Mouse (Mus musculus): ENCODE results near the gene Elmsan1. TPM values are rescaled to one million over a fixed set of nuclear protein-coding genes. Genes with fewer than 3 reads are reported as not detected.

The Elmsan1 gene
- total and polyA plus RNA-seq, 3 experiments = 2.2 to 14.3 (median 5.6) TPM

- TF ChIP-seq ZNF384 (IDR thresholded peaks at IDR 0.05; ENCODE audit: low read depth, low read length) (no peak), BHLHE40 (IDR thresholded peaks at IDR 0.05; ENCODE audit: low read depth, low read length) (peak; percentile 78)
- Histone ChIP-seq H3K36me3 (replicated peaks in 1 of 2; ENCODE audit: control insufficient read depth in 1 of 2, insufficient read depth in 1 of 2, low read length in 1 of 2) (peaks cover 18 to 45% of the 10 kb centered on the region in 2 experiments), H3K4me2 (ENCODE audit: insufficient read depth, low read depth, poor library complexity, severe bottlenecking) (0 out of 2 replicates have a peak overlapping the region, but pooled peaks have one; percentile 66), H3K27me3 (replicated peaks) (no peaks in the 10 kb centered on the region), H3K4me3 (replicated peaks in 1 of 3; ENCODE audit: low read depth in 2 of 3, low read length in 2 of 3, poor library complexity in 1 of 3) (no peak overlapping the region), H3K27ac (ENCODE audit: insufficient read depth, low read depth) (peak overlapping the region; percentile 13; the same call in 1 of the 2 replicates), H3K9ac (ENCODE audit: insufficient read depth, low read depth) (no peak overlapping the region), H3K79me2 (replicated peaks; ENCODE audit: control insufficient read depth, extremely low read depth, insufficient read depth, poor library complexity, severe bottlenecking) (peaks cover 19% of the 10 kb centered on the region), H3K4me1 (ENCODE audit: control insufficient read depth in 1 of 2, insufficient read depth in 2 of 2) (peaks cover 41 to 95% of the 10 kb centered on the region in 2 experiments), H3K9me3 (replicated peaks; ENCODE audit: low read length) (no peaks in the 10 kb centered on the region)
- in situ Hi-C loops (cut with MboI; ENCODE audit: low pct_ligation_motif_present, low pct_unique_long_range_greater_than_20kb, low sequenced_read_pairs) = no loop called here
- dilution Hi-C loops (cut with MboI; ENCODE audit: extremely low pct_ligation_motif_present, extremely low pct_unique_long_range_greater_than_20kb, low sequenced_read_pairs) = no loop called here
- DNase-seq (ENCODE audit: extremely low read depth) = no peak
These were observed 41.6 kb downstream of the Elmsan1 start for GRCm38 (mm10) chr12:84176886-84177765.

DNA sequence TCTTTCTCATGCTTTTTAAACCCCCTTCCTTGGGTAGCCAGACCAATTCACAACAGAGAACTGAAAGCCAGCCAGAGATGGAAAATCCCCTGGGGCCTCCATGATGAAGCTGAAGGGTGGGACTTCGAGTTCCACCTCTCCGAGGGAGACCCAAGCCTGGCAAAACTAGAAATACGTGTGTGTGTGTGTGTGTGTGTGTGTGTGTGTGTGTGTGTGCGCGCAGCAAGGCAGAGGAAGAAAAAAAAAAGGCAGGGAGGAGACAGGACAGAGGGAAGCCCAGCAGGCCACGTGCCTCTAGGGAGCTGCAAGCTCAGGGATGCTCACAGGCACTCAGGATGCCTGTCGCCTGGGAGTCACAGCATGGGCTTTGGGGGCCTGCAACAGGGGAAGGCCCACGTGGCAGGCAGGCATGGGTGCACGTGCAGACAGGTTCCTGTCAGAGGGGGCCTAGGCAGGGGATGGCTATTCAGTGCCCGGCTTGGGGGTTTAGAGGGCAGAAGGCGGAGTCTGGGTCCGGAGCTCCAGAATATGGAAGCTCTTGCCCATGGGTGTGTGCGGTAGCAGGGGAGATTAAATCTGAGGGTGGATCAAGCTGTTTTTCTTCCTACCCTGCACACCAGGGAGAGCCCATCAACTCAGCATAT lies 42.4 kb downstream of the Elmsan1 start:
- in situ Hi-C loops (cut with MboI; ENCODE audit: low pct_ligation_motif_present, low pct_unique_long_range_greater_than_20kb, low sequenced_read_pairs) = no loop called here
- peak; percentile 83 for DNase-seq (ENCODE audit: extremely low read depth)
- peaks cover 26 to 45% of the 10 kb centered on the region in 2 experiments for H3K36me3 ChIP-seq (replicated peaks in 1 of 2; ENCODE audit: control insufficient read depth in 1 of 2, insufficient read depth in 1 of 2, low read length in 1 of 2)

More for the DNA sequence above, 42.4 kb downstream of the Elmsan1 start:
- Histone ChIP-seq H3K9me3 (replicated peaks; ENCODE audit: low read length) (no peaks in the 10 kb centered on the region), H3K27me3 (replicated peaks) (no peaks in the 10 kb centered on the region), H3K4me3 (replicated peaks in 1 of 3; ENCODE audit: low read depth in 2 of 3, low read length in 2 of 3, poor library complexity in 1 of 3) (peak overlapping the region; percentile 30 to 41 (median 34)), H3K4me2 (ENCODE audit: insufficient read depth, low read depth, poor library complexity, severe bottlenecking) (peak overlapping the region; percentile 66), H3K27ac (ENCODE audit: insufficient read depth, low read depth) (peak overlapping the region; percentile 86), H3K79me2 (replicated peaks; ENCODE audit: control insufficient read depth, extremely low read depth, insufficient read depth, poor library complexity, severe bottlenecking) (peaks cover 19% of the 10 kb centered on the region), H3K4me1 (ENCODE audit: control insufficient read depth in 1 of 2, insufficient read depth in 2 of 2) (peaks cover 41 to 86% of the 10 kb centered on the region in 2 experiments), H3K9ac (ENCODE audit: insufficient read depth, low read depth) (peak overlapping the region; percentile 26; the same call in 1 of the 2 replicates)
- TF ChIP-seq ELF1 (IDR thresholded peaks at IDR 0.05; ENCODE audit: low read depth, low read length) (no peak; the same call in none of the 2 replicates), RAD21 (IDR thresholded peaks at IDR 0.05; ENCODE audit: low read depth, low read length) (no peak), IRF4 (IDR thresholded peaks at IDR 0.05; ENCODE audit: low read depth, low read length) (peak; percentile 66), MYC (IDR thresholded peaks at IDR 0.05; ENCODE audit: low read depth, low read length) (peak; percentile 49; the same call in 1 of the 2 replicates), JUN (IDR thresholded peaks at IDR 0.05; ENCODE audit: insufficient read depth, low read depth, low read length) (no peak), ZNF384 (IDR thresholded peaks at IDR 0.05; ENCODE audit: low read depth, low read length) (peak; percentile 86), CTCF (conservative IDR thresholded peaks at IDR 0.05 in 1 of 2, IDR thresholded peaks at IDR 0.05 in 1 of 2; ENCODE audit: low read depth in 2 of 2, low read length in 2 of 2) (no peak), JUND (conservative IDR thresholded peaks at IDR 0.05; ENCODE audit: low read depth, low read length) (no peak), USF1 (IDR thresholded peaks at IDR 0.05; ENCODE audit: low read depth, low read length) (0 out of 2 replicates have a peak, but pooled peaks have one; percentile 9), ETS1 (conservative IDR thresholded peaks at IDR 0.05; ENCODE audit: low read depth, low read length) (peak; percentile 39), RCOR1 (conservative IDR thresholded peaks at IDR 0.05; ENCODE audit: low read depth, low read length) (no peak), MAX (IDR thresholded peaks at IDR 0.05; ENCODE audit: low read length) (peak; percentile 83), BHLHE40 (IDR thresholded peaks at IDR 0.05; ENCODE audit: low read depth, low read length) (peak; percentile 95), E2F4 (IDR thresholded peaks at IDR 0.05; ENCODE audit: insufficient replicate concordance, low read depth, low read length) (no peak), MXI1 (IDR thresholded peaks at IDR 0.05; ENCODE audit: low read depth, low read length) (peak; percentile 85; the same call in 1 of the 2 replicates), MEF2A (IDR thresholded peaks at IDR 0.05; ENCODE audit: borderline replicate concordance, low read depth, low read length) (peak; percentile 35; the same call in 1 of the 2 replicates), CHD2 (IDR thresholded peaks at IDR 0.05; ENCODE audit: low read length) (no peak), POLR2AphosphoS2 (IDR thresholded peaks at IDR 0.05; ENCODE audit: low read depth, low read length) (no peak), PAX5 (IDR thresholded peaks at IDR 0.05; ENCODE audit: low read length) (no peak), ZMIZ1 (IDR thresholded peaks at IDR 0.05; ENCODE audit: low read depth, low read length) (no peak), UBTF (IDR thresholded peaks at IDR 0.05; ENCODE audit: low read depth, low read length) (peak; percentile 51; the same call in 1 of the 2 replicates), MAZ (IDR thresholded peaks at IDR 0.05; ENCODE audit: low read depth, low read length) (0 out of 2 replicates have a peak, but pooled peaks have one; percentile 8)
- dilution Hi-C loops (cut with MboI; ENCODE audit: extremely low pct_ligation_motif_present, extremely low pct_unique_long_range_greater_than_20kb, low sequenced_read_pairs) = no loop called here
